Mouse (Mus musculus): ENCODE results near the gene Ppil4.

DNA sequence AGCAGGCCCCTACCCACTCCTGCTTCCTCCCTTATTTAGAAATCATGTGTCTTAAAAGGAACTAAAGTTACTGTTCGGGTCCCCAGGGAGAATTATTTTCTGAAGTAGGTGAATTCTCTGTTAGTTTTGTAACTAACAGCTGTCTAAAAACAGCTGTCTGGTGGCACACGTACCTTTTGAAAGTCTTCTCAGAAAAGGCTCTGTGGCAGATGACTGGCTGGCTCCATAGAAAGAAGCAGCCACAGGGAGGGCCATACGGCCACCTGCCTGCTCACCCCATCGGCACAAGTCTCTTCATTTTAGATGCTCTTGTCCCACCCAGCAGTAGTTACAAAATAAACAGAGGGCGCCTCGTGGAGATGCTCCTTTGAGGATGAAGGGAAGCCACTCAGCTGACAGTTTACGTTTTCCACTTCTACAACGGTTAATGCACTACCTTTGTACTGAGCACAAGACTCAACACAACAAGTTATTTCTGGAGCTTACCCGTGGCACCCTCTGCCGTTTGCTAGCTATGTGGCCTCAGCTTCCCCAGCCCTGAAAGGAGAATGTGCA is 42.1 kb downstream of the Ppil4 start:
- no peak for TF ChIP-seq NANOG (IDR thresholded peaks at IDR 0.05; ENCODE audit: borderline replicate concordance, low read length)
- no peak for TF ChIP-seq CTCF (conservative IDR thresholded peaks at IDR 0.05; ENCODE audit: low read length)
- TF ChIP-seq POU5F1 (IDR thresholded peaks at IDR 0.05; ENCODE audit: borderline replicate concordance, low read length) = no peak

Measured in E14TG2a.4 (cell line).